Mouse (Mus musculus): ENCODE data around the gene Bahd1. TPM values are rescaled to one million over a fixed set of nuclear protein-coding genes. Genes with fewer than 3 reads are reported as not detected.

Bahd1 gene
- polyA plus RNA-seq, 1 experiment from 2014 or later, result 5.1 TPM

DNA sequence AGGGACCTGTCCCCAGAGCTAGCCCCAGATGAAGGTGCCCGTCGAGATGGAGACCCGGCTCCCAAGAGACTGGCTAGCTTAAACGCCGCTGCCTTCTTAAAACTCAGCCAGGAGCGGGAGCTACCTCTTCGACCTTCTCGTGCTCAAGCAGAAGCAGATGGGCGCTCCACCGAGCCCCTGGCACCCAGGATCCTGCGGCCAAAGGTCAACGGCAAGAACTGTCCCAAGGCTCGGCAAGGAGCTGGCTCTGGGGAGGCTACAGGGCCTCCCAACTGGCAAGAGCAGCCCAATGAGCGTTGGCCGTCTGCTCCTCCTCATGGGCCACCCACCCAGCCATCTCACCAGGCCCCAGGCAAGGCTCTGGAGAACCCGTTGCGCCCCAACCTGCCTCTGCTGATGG lies 16.3 kb downstream of the Bahd1 start:
- no peak for ATAC-seq
- Histone ChIP-seq H3K4me1 (replicated peaks) (peaks cover 19% of the 10 kb centered on the region), H3K27ac (no peak overlapping the region), H3K36me3 (peaks cover 6% of the 10 kb centered on the region; the same call in 1 of the 2 replicates), H3K4me3 (replicated peaks) (no peak overlapping the region), H3K9me3 (no peaks in the 10 kb centered on the region), H3K27me3 (replicated peaks) (no peaks in the 10 kb centered on the region), H3K4me2 (replicated peaks) (no peak overlapping the region), H3K9ac (no peak overlapping the region)
- 92% methylated on average over 17 of the region's 17 CpGs for WGBS

GRCm38 (mm10) chr2:118918543-118918942 lies 18.4 kb downstream of the Bahd1 start:
- H3K4me2 ChIP-seq (replicated peaks), result no peak overlapping the region
- H3K36me3 ChIP-seq, result peaks cover 15% of the 10 kb centered on the region
- ATAC-seq, result no peak
- no peak overlapping the region for H3K27ac ChIP-seq
- no peak overlapping the region for H3K9ac ChIP-seq
- H3K27me3 ChIP-seq (replicated peaks), result no peaks in the 10 kb centered on the region
- peaks cover 10% of the 10 kb centered on the region for H3K4me1 ChIP-seq (replicated peaks)
- H3K9me3 ChIP-seq, result no peaks in the 10 kb centered on the region
- 48% methylated on average over 1 of the region's 1 CpGs for WGBS
- no peak overlapping the region for H3K4me3 ChIP-seq (replicated peaks)

- Histone ChIP-seq H3K27me3 (replicated peaks) (no peaks in the 10 kb centered on the region), H3K4me2 (replicated peaks) (no peak overlapping the region), H3K9me3 (no peaks in the 10 kb centered on the region), H3K27ac (no peak overlapping the region), H3K4me1 (replicated peaks) (0 out of 2 replicates have a peak, but pooled peaks cover 3% of the 10 kb centered on the region), H3K9ac (no peak overlapping the region), H3K4me3 (replicated peaks) (no peak overlapping the region), H3K36me3 (peaks cover 15% of the 10 kb centered on the region)
- 71% methylated on average over 3 of the region's 3 CpGs for WGBS
- no peak for ATAC-seq
These were observed 20.3 kb downstream of the Bahd1 start for GRCm38 (mm10) chr2:118920428-118920827.

DNA sequence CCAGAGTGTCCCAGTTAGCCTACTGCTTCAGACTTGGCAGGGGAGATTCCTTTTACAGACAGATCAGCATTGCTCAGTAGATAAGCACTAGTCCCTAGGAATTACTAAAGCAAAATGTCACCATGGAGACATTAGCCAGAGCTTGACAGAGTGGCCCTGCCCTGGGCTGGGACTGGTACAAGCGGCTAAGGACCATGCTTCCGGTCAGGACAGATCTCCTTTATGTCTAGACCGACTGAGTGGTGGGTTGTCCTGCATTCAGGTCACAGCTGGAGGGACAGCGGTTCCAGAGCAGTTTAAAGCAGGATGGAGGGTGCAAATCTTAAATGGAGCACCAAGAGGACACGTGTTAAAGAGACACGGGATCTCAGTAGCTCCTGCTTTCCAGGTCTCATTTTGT lies 25.8 kb downstream of the Bahd1 start:
- 2% methylated on average over 6 of the region's 6 CpGs for WGBS
- peak; percentile 57 for ATAC-seq
- Histone ChIP-seq H3K9ac (peak overlapping the region; percentile 79), H3K4me2 (replicated peaks) (peak overlapping the region; percentile 79), H3K4me3 (replicated peaks) (peak overlapping the region; percentile 77), H3K27me3 (replicated peaks) (no peaks in the 10 kb centered on the region), H3K27ac (no peak overlapping the region), H3K9me3 (no peaks in the 10 kb centered on the region), H3K4me1 (replicated peaks) (peaks cover 23% of the 10 kb centered on the region), H3K36me3 (peaks cover 9% of the 10 kb centered on the region)

DNA sequence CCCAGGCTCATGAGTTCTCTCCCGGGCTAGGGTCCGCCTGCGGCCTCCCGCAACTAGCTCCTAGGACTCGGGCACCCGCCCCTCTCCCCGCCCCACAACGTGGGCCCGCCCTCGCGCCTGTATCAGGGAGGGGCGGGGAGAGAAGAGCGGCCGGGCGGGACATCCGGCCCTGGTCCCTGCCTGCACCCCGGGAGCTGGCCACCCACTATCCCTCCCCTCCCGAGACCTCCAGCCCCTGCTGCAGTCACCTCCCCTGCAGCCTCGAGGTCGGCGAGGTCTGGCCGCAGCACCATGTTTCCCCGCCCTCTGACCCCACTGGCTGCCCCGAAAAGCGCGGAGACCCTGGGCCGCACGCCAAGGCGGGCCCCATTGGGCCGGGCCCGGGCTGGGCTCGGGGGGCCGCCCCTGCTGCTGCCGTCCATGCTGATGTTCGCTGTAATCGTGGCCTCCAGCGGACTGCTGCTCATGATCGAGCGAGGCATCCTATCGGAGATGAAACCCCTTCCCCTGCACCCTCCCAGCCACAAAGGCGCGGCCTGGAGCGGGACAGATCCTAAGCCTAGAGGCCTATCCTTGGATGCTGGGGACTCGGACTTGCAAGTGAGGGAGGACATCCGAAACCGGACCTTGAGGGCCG lies 26.3 kb downstream of the Bahd1 start, which contains the start of gene Chst14:
Gene Chst14 (plus strand): TSS at position 136 of the 637 bp plus-strand sequence.
- ATAC-seq, result peak; percentile 97
- no peaks in the 10 kb centered on the region for H3K27me3 ChIP-seq (replicated peaks)
- H3K4me3 ChIP-seq (replicated peaks), result peak within 1 kb of the TSS; percentile 77
- no peaks in the 10 kb centered on the region for H3K9me3 ChIP-seq
- under 1% methylated on average over 39 of the region's 47 CpGs for WGBS
- peaks cover 23% of the 10 kb centered on the region for H3K4me1 ChIP-seq (replicated peaks)
- peak within 1 kb of the TSS; percentile 79 for H3K9ac ChIP-seq
- peaks cover 9% of the 10 kb centered on the region for H3K36me3 ChIP-seq
- H3K4me2 ChIP-seq (replicated peaks), result peak within 1 kb of the TSS; percentile 79
- H3K27ac ChIP-seq, result peak within 1 kb of the TSS; percentile 67

- WGBS, result 32% methylated on average over 31 of the region's 31 CpGs
- Histone ChIP-seq H3K4me2 (replicated peaks) (peak overlapping the region; percentile 79), H3K27me3 (replicated peaks) (no peaks in the 10 kb centered on the region), H3K9ac (peak overlapping the region; percentile 79), H3K9me3 (no peaks in the 10 kb centered on the region), H3K27ac (peak overlapping the region; percentile 67), H3K4me1 (replicated peaks) (peaks cover 23% of the 10 kb centered on the region), H3K36me3 (peaks cover 7% of the 10 kb centered on the region), H3K4me3 (replicated peaks) (peak overlapping the region; percentile 77)
- ATAC-seq, result no peak
These were observed 27.0 kb downstream of the Bahd1 start for GRCm38 (mm10) chr2:118926998-118927739.

- no peak overlapping the region for H3K4me2 ChIP-seq (replicated peaks)
- no peak for ATAC-seq
- H3K27me3 ChIP-seq (replicated peaks), result no peaks in the 10 kb centered on the region
- no peaks in the 10 kb centered on the region for H3K9me3 ChIP-seq
- no peak overlapping the region for H3K9ac ChIP-seq
- WGBS, result 58% methylated on average over 7 of the region's 7 CpGs
- H3K4me1 ChIP-seq (replicated peaks), result no peaks in the 10 kb centered on the region
- H3K36me3 ChIP-seq, result no peaks in the 10 kb centered on the region
- H3K27ac ChIP-seq, result no peak overlapping the region
- H3K4me3 ChIP-seq (replicated peaks), result no peak overlapping the region
These were observed 41.2 kb downstream of the Bahd1 start for GRCm38 (mm10) chr2:118941341-118941740.

- Histone ChIP-seq H3K27ac (no peak overlapping the region), H3K36me3 (no peaks in the 10 kb centered on the region), H3K4me3 (replicated peaks) (no peak overlapping the region), H3K4me1 (replicated peaks) (no peaks in the 10 kb centered on the region), H3K9ac (no peak overlapping the region), H3K9me3 (no peaks in the 10 kb centered on the region), H3K4me2 (replicated peaks) (no peak overlapping the region), H3K27me3 (replicated peaks) (no peaks in the 10 kb centered on the region)
- ATAC-seq, result no peak
- WGBS, result 91% methylated on average over 6 of the region's 6 CpGs
These were observed 43.1 kb downstream of the Bahd1 start for GRCm38 (mm10) chr2:118943232-118943631.

DNA sequence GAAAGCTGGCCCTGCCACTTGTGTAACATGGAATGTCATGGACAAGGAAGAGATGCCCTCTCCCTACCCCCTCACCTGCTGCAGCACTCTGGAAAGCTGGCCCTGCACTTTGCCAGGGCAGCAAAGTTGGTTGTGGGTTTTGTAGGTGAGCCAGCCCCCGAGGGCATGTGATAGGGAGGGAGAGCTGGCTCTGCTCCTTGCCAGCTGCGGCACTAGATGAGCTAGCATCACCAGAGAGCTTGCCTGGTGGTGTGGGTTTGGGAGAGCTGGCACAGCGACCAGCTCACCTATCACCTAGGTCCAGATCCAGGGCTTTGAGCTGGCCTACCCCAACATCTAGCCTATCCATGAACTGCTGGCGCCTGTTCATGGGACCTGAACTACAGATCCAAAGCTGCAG lies 48.6 kb downstream of the Bahd1 start:
- no peaks in the 10 kb centered on the region for H3K4me1 ChIP-seq (replicated peaks)
- H3K36me3 ChIP-seq, result no peaks in the 10 kb centered on the region
- no peak overlapping the region for H3K27ac ChIP-seq
- H3K27me3 ChIP-seq (replicated peaks), result no peaks in the 10 kb centered on the region
- WGBS, result 83% methylated on average over 4 of the region's 4 CpGs
- no peak overlapping the region for H3K4me3 ChIP-seq (replicated peaks)
- no peak for ATAC-seq
- H3K9me3 ChIP-seq, result no peaks in the 10 kb centered on the region
- H3K4me2 ChIP-seq (replicated peaks), result no peak overlapping the region
- H3K9ac ChIP-seq, result no peak overlapping the region

DNA sequence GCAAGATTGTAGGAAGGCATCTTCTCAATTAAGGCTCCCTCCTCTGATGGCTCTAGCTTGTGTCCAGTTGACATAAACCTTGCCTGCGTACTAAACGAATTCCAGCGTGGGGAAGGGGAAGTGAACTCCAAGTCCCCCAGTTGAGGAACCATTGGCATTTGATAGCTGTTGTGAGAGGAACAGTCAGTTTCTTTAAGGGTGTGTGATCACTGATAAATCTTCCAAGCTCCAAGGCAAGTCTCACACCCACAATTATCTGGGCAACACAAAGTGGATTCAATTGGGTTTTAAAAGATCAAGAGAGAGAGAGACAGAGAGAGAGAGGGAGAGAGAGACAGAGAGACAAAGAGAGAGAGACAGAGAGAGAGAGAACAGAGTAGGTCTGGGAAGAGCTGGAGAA lies 49.5 kb downstream of the Bahd1 start:
- Histone ChIP-seq H3K4me3 (replicated peaks) (no peak overlapping the region), H3K4me1 (replicated peaks) (no peaks in the 10 kb centered on the region), H3K4me2 (replicated peaks) (no peak overlapping the region), H3K27me3 (replicated peaks) (no peaks in the 10 kb centered on the region), H3K9ac (no peak overlapping the region), H3K36me3 (no peaks in the 10 kb centered on the region), H3K9me3 (no peaks in the 10 kb centered on the region), H3K27ac (no peak overlapping the region)
- no peak for ATAC-seq
- 60% methylated on average over 3 of the region's 3 CpGs for WGBS

DNA sequence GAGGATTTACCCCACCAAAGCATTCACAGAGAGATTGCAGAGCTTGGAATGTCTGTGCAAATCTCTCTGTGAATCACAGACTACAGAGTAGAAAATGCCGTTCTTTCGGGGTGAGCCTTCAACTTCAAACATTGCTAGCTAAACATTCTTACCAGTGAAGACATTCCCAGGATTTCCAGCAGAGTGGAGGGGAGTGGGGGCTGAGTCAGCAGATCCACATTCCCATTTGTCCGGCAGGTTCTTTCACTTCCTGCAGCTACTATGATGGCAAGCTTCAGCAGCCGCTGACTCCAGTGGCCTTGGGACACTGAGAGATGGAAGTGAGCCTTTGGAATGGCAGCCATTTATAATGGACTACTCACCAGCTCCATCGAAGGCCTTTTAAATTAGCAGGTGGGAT lies 56.3 kb downstream of the Bahd1 start:
- no peak overlapping the region for H3K4me2 ChIP-seq (replicated peaks)
- no peak overlapping the region for H3K27ac ChIP-seq
- H3K9ac ChIP-seq, result no peak overlapping the region
- H3K4me1 ChIP-seq (replicated peaks), result no peaks in the 10 kb centered on the region
- H3K27me3 ChIP-seq (replicated peaks), result no peaks in the 10 kb centered on the region
- no peaks in the 10 kb centered on the region for H3K9me3 ChIP-seq
- no peak overlapping the region for H3K4me3 ChIP-seq (replicated peaks)
- H3K36me3 ChIP-seq, result no peaks in the 10 kb centered on the region
- 50% methylated on average over 5 of the region's 5 CpGs for WGBS
- no peak for ATAC-seq

- no peak overlapping the region for H3K27ac ChIP-seq
- no peak overlapping the region for H3K9ac ChIP-seq
- H3K4me3 ChIP-seq (replicated peaks), result no peak overlapping the region
- ATAC-seq, result no peak
- no peaks in the 10 kb centered on the region for H3K36me3 ChIP-seq
- H3K9me3 ChIP-seq, result no peaks in the 10 kb centered on the region
- H3K4me2 ChIP-seq (replicated peaks), result no peak overlapping the region
- H3K27me3 ChIP-seq (replicated peaks), result no peaks in the 10 kb centered on the region
- H3K4me1 ChIP-seq (replicated peaks), result no peaks in the 10 kb centered on the region
- 20% methylated on average over 2 of the region's 2 CpGs for WGBS
These were observed 59.5 kb downstream of the Bahd1 start for GRCm38 (mm10) chr2:118959644-118960043.

DNA sequence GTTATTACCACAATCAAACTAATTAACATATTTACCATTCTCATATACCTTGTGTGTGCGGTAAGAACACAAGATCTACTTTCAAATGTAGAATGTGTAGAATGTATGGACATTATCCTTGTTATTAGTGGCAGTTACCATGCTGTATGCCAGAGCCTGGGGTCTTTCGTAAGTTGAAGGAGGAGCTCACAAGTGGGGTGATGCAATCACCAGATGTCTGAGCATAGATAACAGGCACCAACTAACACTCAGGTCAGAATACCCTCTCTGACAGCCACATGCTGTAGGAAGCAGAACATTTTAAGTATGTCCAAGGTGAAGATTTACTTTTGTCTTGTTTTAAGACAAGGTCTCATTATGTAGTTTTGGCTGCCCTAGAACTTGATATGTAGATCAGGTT lies 60.2 kb downstream of the Bahd1 start:
- WGBS, result 75% methylated on average over 2 of the region's 2 CpGs

More for the DNA sequence above, 60.2 kb downstream of the Bahd1 start:
- Histone ChIP-seq H3K4me2 (replicated peaks) (no peak overlapping the region), H3K9me3 (no peaks in the 10 kb centered on the region), H3K36me3 (no peaks in the 10 kb centered on the region), H3K4me3 (replicated peaks) (no peak overlapping the region), H3K4me1 (replicated peaks) (no peaks in the 10 kb centered on the region), H3K27me3 (replicated peaks) (no peaks in the 10 kb centered on the region), H3K27ac (no peak overlapping the region), H3K9ac (no peak overlapping the region)
- ATAC-seq, result no peak

Data from intestine, embryonic 15.5 days (tissue).